Mouse (Mus musculus) brain, embryonic 14.5 days (tissue): ENCODE measurements around the gene Suz12.

ENCODE experiments used
- CTCF ChIP-seq: fragments of 200-500 bp; IDR thresholded peaks from 2 replicates; pipeline ENCODE4 v1.5.1; 2012; ENCODE audit warnings: inconsistent platforms, mild to moderate bottlenecking, moderate library complexity, borderline replicate concordance; ENCODE audit not compliant: insufficient read depth, insufficient read length; ENCODE audit errors: extremely low read depth
- POLR2A ChIP-seq: fragments of 200-500 bp; IDR thresholded peaks from 2 replicates; pipeline ENCODE4 v1.6.1; 2012; ENCODE audit warnings: mild to moderate bottlenecking, inconsistent platforms, borderline replicate concordance; ENCODE audit not compliant: poor library complexity, insufficient read depth, insufficient read length, severe bottlenecking; ENCODE audit errors: extremely low read depth

- no peak for TF ChIP-seq POLR2A
- TF ChIP-seq CTCF, result no peak
These were observed 78.1 kb downstream of the Suz12 start for GRCm38 (mm10) chr11:80071039-80071438.
